Mouse (Mus musculus): ENCODE measurements around the gene Eipr1.

Eipr1 gene

GRCm38 (mm10) chr12:28817427-28817752 lies 65.8 kb downstream of the Eipr1 start:
- no peak for DNase-seq (ENCODE audit: low read depth in 1 of 2, low spot score in 2 of 2)

GRCm38 (mm10) chr12:28817891-28818290 lies 66.3 kb downstream of the Eipr1 start:
- no peak for DNase-seq (ENCODE audit: low read depth in 1 of 2, low spot score in 2 of 2)

GRCm38 (mm10) chr12:28823518-28823917 lies 71.9 kb downstream of the Eipr1 start:
- DNase-seq (ENCODE audit: low read depth in 1 of 2, low spot score in 2 of 2) = no peak

- no peak for DNase-seq (ENCODE audit: low read depth in 1 of 2, low spot score in 2 of 2)
Measured at GRCm38 (mm10) chr12:28829502-28829901, 77.9 kb downstream of the Eipr1 start.

GRCm38 (mm10) chr12:28830471-28830870 lies 78.9 kb downstream of the Eipr1 start:
- DNase-seq (ENCODE audit: low read depth in 1 of 2, low spot score in 2 of 2) = no peak

GRCm38 (mm10) chr12:28831066-28831733 lies 79.6 kb downstream of the Eipr1 start:
- no peak for DNase-seq (ENCODE audit: low read depth in 1 of 2, low spot score in 2 of 2)

- DNase-seq (ENCODE audit: low read depth in 1 of 2, low spot score in 2 of 2) = no peak
Measured at GRCm38 (mm10) chr12:28834266-28834665, 82.7 kb downstream of the Eipr1 start.

- no peak for DNase-seq (ENCODE audit: low read depth in 1 of 2, low spot score in 2 of 2)
Measured at GRCm38 (mm10) chr12:28835683-28836082, 84.1 kb downstream of the Eipr1 start.

- no peak for DNase-seq (ENCODE audit: low read depth in 1 of 2, low spot score in 2 of 2)
Measured at GRCm38 (mm10) chr12:28838268-28838667, 86.7 kb downstream of the Eipr1 start.

GRCm38 (mm10) chr12:28838971-28839370 lies 87.4 kb downstream of the Eipr1 start:
- no peak for DNase-seq (ENCODE audit: low read depth in 1 of 2, low spot score in 2 of 2)

- no peak for DNase-seq (ENCODE audit: low read depth in 1 of 2, low spot score in 2 of 2)
Measured at GRCm38 (mm10) chr12:28841179-28841698, 89.6 kb downstream of the Eipr1 start.

GRCm38 (mm10) chr12:28845811-28846210 lies 94.2 kb downstream of the Eipr1 start:
- no peak for DNase-seq (ENCODE audit: low read depth in 1 of 2, low spot score in 2 of 2)

GRCm38 (mm10) chr12:28847401-28847800 lies 95.8 kb downstream of the Eipr1 start:
- no peak for DNase-seq (ENCODE audit: low read depth in 1 of 2, low spot score in 2 of 2)

GRCm38 (mm10) chr12:28848726-28849612 lies 97.4 kb downstream of the Eipr1 start:
- no peak for DNase-seq (ENCODE audit: low read depth in 1 of 2, low spot score in 2 of 2)

- no peak for DNase-seq (ENCODE audit: low read depth in 1 of 2, low spot score in 2 of 2)
Measured at GRCm38 (mm10) chr12:28859495-28860263, 108.1 kb downstream of the Eipr1 start.

- DNase-seq (ENCODE audit: low read depth in 1 of 2, low spot score in 2 of 2) = no peak
Measured at GRCm38 (mm10) chr12:28860264-28860560, 108.6 kb downstream of the Eipr1 start.

- DNase-seq (ENCODE audit: low read depth in 1 of 2, low spot score in 2 of 2) = no peak
Measured at GRCm38 (mm10) chr12:28863260-28863659, 111.7 kb downstream of the Eipr1 start.

GRCm38 (mm10) chr12:28866121-28866520 lies 114.5 kb downstream of the Eipr1 start:
- DNase-seq (ENCODE audit: low read depth in 1 of 2, low spot score in 2 of 2) = no peak

GRCm38 (mm10) chr12:28868794-28869193 lies 117.2 kb downstream of the Eipr1 start:
- DNase-seq (ENCODE audit: low read depth in 1 of 2, low spot score in 2 of 2) = no peak

GRCm38 (mm10) chr12:28872271-28872670 lies 120.7 kb downstream of the Eipr1 start:
- no peak for DNase-seq (ENCODE audit: low read depth in 1 of 2, low spot score in 2 of 2)

- no peak for DNase-seq (ENCODE audit: low read depth in 1 of 2, low spot score in 2 of 2)
Measured at GRCm38 (mm10) chr12:28874781-28875251, 123.2 kb downstream of the Eipr1 start.

GRCm38 (mm10) chr12:28875471-28875870 lies 123.9 kb downstream of the Eipr1 start:
- no peak for DNase-seq (ENCODE audit: low read depth in 1 of 2, low spot score in 2 of 2)

Data from monocyte, adult 2 months (primary cell).